Mouse (Mus musculus): ENCODE results near the gene Nol9.

GRCm38 (mm10) chr4:152087211-152088081, 48.3 kb downstream of the Nol9 start:
- TF ChIP-seq CTCF (IDR thresholded peaks at IDR 0.05; ENCODE audit: low read depth) (no peak), EP300 (IDR thresholded peaks at IDR 0.05; ENCODE audit: low read depth) (no peak)
